Comparison of ENCODE assay signal across 9 mouse cellular contexts in the genomic region with DNA sequence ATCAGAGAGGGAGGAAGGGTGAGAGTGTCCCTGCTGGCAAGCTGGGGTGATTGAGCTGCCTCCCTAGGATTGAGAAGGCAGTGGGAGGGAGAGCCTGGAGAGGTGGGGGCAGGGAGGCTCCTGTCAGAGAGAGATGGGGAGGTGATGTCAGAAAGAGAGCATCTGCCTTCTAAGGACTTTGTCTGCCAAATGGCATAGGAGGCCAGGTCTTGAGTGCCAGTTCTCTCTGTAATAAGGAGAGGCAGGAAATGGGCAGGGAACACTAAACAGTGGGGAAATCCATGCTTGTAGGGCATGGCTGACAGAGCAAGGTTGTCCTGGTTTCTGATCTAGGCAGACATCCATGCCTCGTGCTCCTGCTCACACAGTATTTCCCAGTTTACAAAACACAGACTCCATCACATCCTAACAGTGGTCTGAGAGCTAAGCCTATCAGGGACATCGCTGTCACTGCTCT.
DNase-seq lines count a peak whose midpoint lies in the region; ATAC-seq lines count a peak whose summit lies in the region.
"Had no signal": no experiment of that assay in that cellular context is flagged by ENCODE, and none has a peak within 500 bp of the region (broad histone marks: within the 10 kb centered on the region; RNA-seq: fewer than 3 reads in every experiment).

No protein-coding gene starts in this region.

- no peak overlapping the region for H3K9ac ChIP-seq in hindbrain, embryonic 15.5 days
- no peak overlapping the region for H3K9ac ChIP-seq in liver, embryonic 11.5 days (ENCODE audit: low read depth, low read length)

- DNase-seq in heart, adult 11 months, result peak; percentile 87
- DNase-seq in heart, embryonic 10.5 days (ENCODE audit: low spot score), result no peak
- peak; percentile 39 for DNase-seq in testis, postnatal 10 days (ENCODE audit: low spot score)
- no peak for DNase-seq in testis, postnatal 14 days (ENCODE audit: low spot score)
- no peak for DNase-seq in liver
- DNase-seq in embryo, embryonic 10 days (ENCODE audit: low spot score), result no peak
- DNase-seq in liver, embryonic 11.5 days (ENCODE audit: low spot score), result no peak

- no peaks in the 10 kb centered on the region for H3K27me3 ChIP-seq in heart, embryonic 10.5 days (ENCODE audit: insufficient read depth, poor library complexity, severe bottlenecking)
- no peaks in the 10 kb centered on the region for H3K27me3 ChIP-seq in hindbrain, embryonic 15.5 days
- H3K27me3 ChIP-seq in liver, embryonic 11.5 days (replicated peaks; ENCODE audit: control insufficient read depth, insufficient read depth, low read length), result no peaks in the 10 kb centered on the region
- H3K27me3 ChIP-seq: CH12.LX had no signal

- H3K4me2 ChIP-seq in hindbrain, embryonic 15.5 days, result no peak overlapping the region
- no peak overlapping the region for H3K4me2 ChIP-seq in liver, embryonic 11.5 days

- ATAC-seq in hindbrain, embryonic 15.5 days (ENCODE audit: low FRiP score, low read depth), result peak; percentile 42; the same call in 1 of the 2 replicates
- no peak for ATAC-seq in liver, embryonic 11.5 days (replicated peaks; ENCODE audit: low FRiP score)

- no peaks in the 10 kb centered on the region for H3K9me3 ChIP-seq in heart, embryonic 10.5 days
- H3K9me3 ChIP-seq in hindbrain, embryonic 15.5 days, result no peaks in the 10 kb centered on the region
- H3K9me3 ChIP-seq in liver, embryonic 11.5 days (ENCODE audit: control insufficient read depth, low read length), result no peaks in the 10 kb centered on the region

- peaks cover 6% of the 10 kb centered on the region; the same call in 1 of the 2 replicates for H3K36me3 ChIP-seq in heart, embryonic 10.5 days
- no peaks in the 10 kb centered on the region for H3K36me3 ChIP-seq in hindbrain, embryonic 15.5 days
- H3K36me3 ChIP-seq in liver, embryonic 11.5 days (ENCODE audit: control insufficient read depth, insufficient read depth, low read length), result no peaks in the 10 kb centered on the region

- H3K4me1 ChIP-seq in heart, embryonic 10.5 days, result peaks cover 8% of the 10 kb centered on the region; the same call in 1 of the 2 replicates
- H3K4me1 ChIP-seq in hindbrain, embryonic 15.5 days (replicated peaks), result 0 out of 2 replicates have a peak, but pooled peaks cover 5% of the 10 kb centered on the region
- H3K4me1 ChIP-seq in liver, embryonic 11.5 days (replicated peaks; ENCODE audit: control insufficient read depth, insufficient read depth, low read length), result no peaks in the 10 kb centered on the region

- WGBS in heart, embryonic 10.5 days, result 41% methylated on average over 2 of the region's 2 CpGs
- 67% methylated on average over 2 of the region's 2 CpGs for WGBS in hindbrain, embryonic 15.5 days
- WGBS in liver, embryonic 11.5 days, result 59% methylated on average over 2 of the region's 2 CpGs

- H3K4me3 ChIP-seq in heart, embryonic 10.5 days, result no peak overlapping the region
- H3K4me3 ChIP-seq in hindbrain, embryonic 15.5 days, result no peak overlapping the region
- H3K4me3 ChIP-seq in liver, embryonic 11.5 days (ENCODE audit: low read depth, low read length), result no peak overlapping the region

- H3K27ac ChIP-seq in heart, embryonic 10.5 days, result no peak overlapping the region
- H3K27ac ChIP-seq in hindbrain, embryonic 15.5 days (replicated peaks), result 0 out of 2 replicates have a peak overlapping the region, but pooled peaks have one; percentile 34
- no peak overlapping the region for H3K27ac ChIP-seq in liver, embryonic 11.5 days (ENCODE audit: low read depth, low read length)

Comparison
In these comparisons a context has a peak if more than half of its experiments do, and no peak if none do; other contexts are left out.
1. DNase-seq: peak in heart, adult 11 months (single experiment) and testis, postnatal 10 days (single experiment); none in heart, embryonic 10.5 days (single experiment), testis, postnatal 14 days (single experiment), liver (single experiment), embryo, embryonic 10 days (single experiment) and liver, embryonic 11.5 days (single experiment).